Mouse (Mus musculus): ENCODE measurements around the gene Shroom4. TPM values are rescaled to one million over a fixed set of nuclear protein-coding genes. Genes with fewer than 3 reads are reported as not detected.

Gene Shroom4
- polyA plus RNA-seq, 1 experiment = 15.7 TPM

DNA sequence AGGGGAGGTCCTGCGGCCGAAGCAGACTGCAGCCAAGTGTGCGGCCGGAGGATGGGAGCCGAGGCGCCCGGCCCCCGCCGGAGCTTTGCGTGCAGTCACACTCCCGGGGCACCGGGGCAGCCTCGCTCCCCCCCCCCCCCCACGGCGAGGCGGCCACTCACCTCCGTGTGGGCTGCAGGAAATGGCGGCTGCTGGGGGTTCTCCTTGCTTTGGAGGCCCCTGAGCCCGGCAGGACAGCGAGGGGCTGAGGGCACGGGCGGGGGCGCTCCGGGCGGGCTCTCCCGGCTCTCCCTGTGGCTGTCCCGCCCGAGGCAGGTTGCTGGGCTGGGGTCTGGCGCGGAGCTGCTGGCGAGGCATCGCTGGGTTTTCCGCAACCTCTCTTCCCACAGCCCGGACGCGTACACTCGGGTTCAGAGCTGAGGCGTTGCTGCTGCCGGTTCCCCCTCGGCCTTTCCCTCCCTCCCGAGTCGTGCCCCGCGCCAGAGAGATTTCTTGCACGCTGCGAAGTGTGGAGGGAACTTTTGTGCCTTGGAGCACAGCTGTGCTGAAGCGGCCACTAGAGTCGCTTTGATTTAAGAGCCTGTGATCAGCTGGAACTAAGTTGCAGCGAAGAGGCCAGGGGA, 855 bp downstream of the Shroom4 start:
- under 1% methylated on average over 23 of the region's 49 CpGs for WGBS
- H3K27ac ChIP-seq (ENCODE audit: insufficient read depth, low read depth, low read length) = peak overlapping the region; percentile 98

DNA sequence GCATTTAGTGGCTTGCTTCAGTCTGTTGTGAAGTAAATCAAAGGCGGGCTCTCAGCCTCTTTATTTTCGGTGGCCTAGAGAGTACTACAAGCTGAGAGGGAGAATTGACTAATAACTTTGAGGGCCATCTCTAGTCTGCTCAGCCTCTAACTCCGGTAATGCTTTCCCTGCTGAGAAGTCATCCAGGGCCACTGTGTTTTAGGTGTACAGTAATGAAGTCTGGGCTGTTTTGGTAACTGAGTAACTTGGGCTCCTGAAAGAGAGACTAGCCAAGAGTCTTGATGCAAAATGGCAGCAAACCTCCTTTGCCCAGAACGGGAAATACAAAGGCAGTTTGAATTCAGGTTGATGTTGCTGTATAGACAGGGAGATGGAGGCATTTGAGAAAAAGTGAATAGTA, 3.3 kb downstream of the Shroom4 start:
- Histone ChIP-seq H3K4me1 (ENCODE audit: control insufficient read depth, insufficient read depth, low read length) (peaks cover 13% of the 10 kb centered on the region), H3K4me3 (ENCODE audit: insufficient read depth, low read depth, low read length) (peak overlapping the region; percentile 26; the same call in 1 of the 2 replicates), H3K27ac (ENCODE audit: insufficient read depth, low read depth, low read length) (peak overlapping the region; percentile 93), H3K27me3 (replicated peaks; ENCODE audit: control insufficient read depth, insufficient read depth, low read length) (no peaks in the 10 kb centered on the region), H3K36me3 (ENCODE audit: control insufficient read depth, insufficient read depth, low read length) (no peaks in the 10 kb centered on the region; the same call in 1 of the 2 replicates)
- TF ChIP-seq CTCF (conservative IDR thresholded peaks at IDR 0.05; ENCODE audit: insufficient read depth, insufficient read length, low read depth, low read length) (no peak), POLR2A (IDR thresholded peaks at IDR 0.05; ENCODE audit: low read depth, low read length) (no peak)
- 35% methylated on average over 4 of the region's 4 CpGs for WGBS
- peak; percentile 69 for DNase-seq

More for the DNA sequence above, 855 bp downstream of the Shroom4 start:
- TF ChIP-seq POLR2A (IDR thresholded peaks at IDR 0.05; ENCODE audit: low read depth, low read length) (no peak), CTCF (conservative IDR thresholded peaks at IDR 0.05; ENCODE audit: insufficient read depth, insufficient read length, low read depth, low read length) (no peak)
- DNase-seq = peak; percentile 27
- H3K27me3 ChIP-seq (replicated peaks; ENCODE audit: control insufficient read depth, insufficient read depth, low read length) = no peaks in the 10 kb centered on the region
- H3K4me1 ChIP-seq (ENCODE audit: control insufficient read depth, insufficient read depth, low read length) = peaks cover 8% of the 10 kb centered on the region; the same call in 1 of the 2 replicates
- peak overlapping the region; percentile 94 for H3K4me3 ChIP-seq (ENCODE audit: insufficient read depth, low read depth, low read length)
- no peaks in the 10 kb centered on the region for H3K36me3 ChIP-seq (ENCODE audit: control insufficient read depth, insufficient read depth, low read length)

DNA sequence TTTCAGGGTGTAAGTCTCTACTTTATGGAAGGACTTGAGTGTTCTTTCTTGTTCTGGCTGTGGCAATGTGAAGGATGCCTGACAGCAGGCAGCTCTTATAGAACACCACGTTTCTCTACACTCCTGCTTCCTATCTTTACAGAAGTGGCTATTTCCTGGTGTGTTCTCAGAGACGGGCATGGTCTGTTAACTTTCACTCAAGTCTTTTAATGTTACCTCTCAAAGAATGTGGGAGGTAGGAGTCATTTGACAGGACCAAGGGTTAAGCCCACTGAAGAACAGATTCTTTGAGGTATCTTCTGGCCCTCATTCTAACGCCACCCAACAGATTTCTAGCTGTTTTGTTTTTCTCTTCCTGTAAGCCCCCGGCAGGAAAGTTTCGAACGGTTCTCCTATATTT, 9.5 kb downstream of the Shroom4 start:
- peak; percentile 54 for DNase-seq
- no peaks in the 10 kb centered on the region; the same call in 1 of the 2 replicates for H3K36me3 ChIP-seq (ENCODE audit: control insufficient read depth, insufficient read depth, low read length)
- H3K4me1 ChIP-seq (ENCODE audit: control insufficient read depth, insufficient read depth, low read length) = peaks cover 18% of the 10 kb centered on the region
- TF ChIP-seq POLR2A (IDR thresholded peaks at IDR 0.05; ENCODE audit: low read depth, low read length) (no peak), CTCF (conservative IDR thresholded peaks at IDR 0.05; ENCODE audit: insufficient read depth, insufficient read length, low read depth, low read length) (no peak)
- H3K4me3 ChIP-seq (ENCODE audit: insufficient read depth, low read depth, low read length) = no peak overlapping the region
- no peaks in the 10 kb centered on the region for H3K27me3 ChIP-seq (replicated peaks; ENCODE audit: control insufficient read depth, insufficient read depth, low read length)
- peak overlapping the region; percentile 83 for H3K27ac ChIP-seq (ENCODE audit: insufficient read depth, low read depth, low read length)
- WGBS = 8% methylated on average over 6 of the region's 6 CpGs

DNA sequence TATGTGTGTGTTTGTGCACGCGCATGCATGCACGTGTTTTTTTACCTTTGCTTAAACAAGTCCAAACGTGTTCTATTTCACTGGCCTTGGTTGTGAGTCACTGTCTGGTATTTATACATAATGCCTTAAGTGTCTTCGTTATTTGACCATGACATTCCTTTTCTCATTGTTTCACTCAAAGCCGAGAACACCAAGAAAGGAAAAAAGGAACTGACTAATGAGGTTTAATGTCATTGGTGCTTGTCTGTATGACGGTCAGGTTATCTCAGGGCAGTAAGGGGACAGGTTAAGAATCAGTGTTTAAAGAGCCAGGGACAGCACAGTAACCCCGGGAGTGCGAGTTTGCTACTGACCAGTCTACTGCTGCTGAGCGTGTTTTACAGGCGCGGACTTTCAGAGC, 15.8 kb downstream of the Shroom4 start:
- peak overlapping the region; percentile 55 for H3K27ac ChIP-seq (ENCODE audit: insufficient read depth, low read depth, low read length)
- DNase-seq = no peak

DNA sequence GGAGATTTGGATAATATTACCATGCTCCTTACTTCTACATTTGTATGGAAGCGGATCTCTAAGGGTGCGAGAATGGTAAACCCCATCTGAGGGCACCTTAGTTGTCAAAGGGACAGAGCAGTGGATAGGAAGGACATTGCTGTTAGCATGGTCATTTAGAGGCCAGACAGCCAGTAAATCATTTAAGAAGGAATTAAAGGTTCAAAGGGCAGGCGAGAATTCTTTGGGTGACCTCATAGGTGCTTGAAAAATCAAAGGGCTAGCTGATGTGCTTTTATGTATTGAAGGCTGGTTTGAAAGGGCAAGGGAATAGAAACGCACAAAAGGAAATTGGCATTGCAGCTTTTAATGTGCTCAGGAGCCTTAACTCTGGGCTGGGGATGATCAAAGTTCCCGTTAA, 16.3 kb downstream of the Shroom4 start:
- Histone ChIP-seq H3K27me3 (replicated peaks; ENCODE audit: control insufficient read depth, insufficient read depth, low read length) (no peaks in the 10 kb centered on the region), H3K27ac (ENCODE audit: insufficient read depth, low read depth, low read length) (peak overlapping the region; percentile 55; the same call in 1 of the 2 replicates), H3K4me3 (ENCODE audit: insufficient read depth, low read depth, low read length) (no peak overlapping the region), H3K4me1 (ENCODE audit: control insufficient read depth, insufficient read depth, low read length) (peaks cover 7% of the 10 kb centered on the region; the same call in 1 of the 2 replicates), H3K36me3 (ENCODE audit: control insufficient read depth, insufficient read depth, low read length) (no peaks in the 10 kb centered on the region)
- peak; percentile 67 for DNase-seq
- WGBS = 51% methylated on average over 5 of the region's 5 CpGs
- TF ChIP-seq POLR2A (IDR thresholded peaks at IDR 0.05; ENCODE audit: low read depth, low read length) = no peak
- TF ChIP-seq CTCF (conservative IDR thresholded peaks at IDR 0.05; ENCODE audit: insufficient read depth, insufficient read length, low read depth, low read length) = no peak

More for the DNA sequence above, 15.8 kb downstream of the Shroom4 start:
- Histone ChIP-seq H3K36me3 (ENCODE audit: control insufficient read depth, insufficient read depth, low read length) (no peaks in the 10 kb centered on the region), H3K4me3 (ENCODE audit: insufficient read depth, low read depth, low read length) (no peak overlapping the region), H3K27me3 (replicated peaks; ENCODE audit: control insufficient read depth, insufficient read depth, low read length) (no peaks in the 10 kb centered on the region), H3K4me1 (ENCODE audit: control insufficient read depth, insufficient read depth, low read length) (peaks cover 7% of the 10 kb centered on the region; the same call in 1 of the 2 replicates)
- 57% methylated on average over 12 of the region's 12 CpGs for WGBS
- TF ChIP-seq CTCF (conservative IDR thresholded peaks at IDR 0.05; ENCODE audit: insufficient read depth, insufficient read length, low read depth, low read length) (no peak), POLR2A (IDR thresholded peaks at IDR 0.05; ENCODE audit: low read depth, low read length) (no peak)

DNA sequence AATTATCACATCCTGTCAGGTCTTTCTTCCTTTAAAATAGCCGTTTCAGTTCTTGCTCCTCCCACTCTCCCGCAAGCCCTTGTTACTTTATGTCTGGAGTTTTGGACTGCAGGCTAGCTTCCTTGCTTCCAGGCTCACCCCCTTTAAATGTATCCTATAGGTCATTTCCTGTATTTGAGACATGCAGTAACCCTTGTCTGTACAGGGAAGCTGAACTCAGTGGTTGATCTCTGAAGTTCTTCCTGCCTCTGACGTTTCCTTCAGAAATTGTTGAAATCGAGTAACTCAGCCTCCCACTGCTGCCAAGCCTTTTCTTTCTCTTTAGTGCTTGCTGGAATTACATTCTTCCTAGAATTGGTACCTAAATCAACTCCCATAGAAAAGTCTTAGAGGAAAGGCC, 18.5 kb downstream of the Shroom4 start:
- Histone ChIP-seq H3K4me3 (ENCODE audit: insufficient read depth, low read depth, low read length) (no peak overlapping the region), H3K36me3 (ENCODE audit: control insufficient read depth, insufficient read depth, low read length) (no peaks in the 10 kb centered on the region), H3K27me3 (replicated peaks; ENCODE audit: control insufficient read depth, insufficient read depth, low read length) (no peaks in the 10 kb centered on the region), H3K27ac (ENCODE audit: insufficient read depth, low read depth, low read length) (peak overlapping the region; percentile 56), H3K4me1 (ENCODE audit: control insufficient read depth, insufficient read depth, low read length) (peaks cover 7% of the 10 kb centered on the region; the same call in 1 of the 2 replicates)
- DNase-seq = no peak
- 2% methylated on average over 4 of the region's 4 CpGs for WGBS
- TF ChIP-seq CTCF (conservative IDR thresholded peaks at IDR 0.05; ENCODE audit: insufficient read depth, insufficient read length, low read depth, low read length) = no peak

DNA sequence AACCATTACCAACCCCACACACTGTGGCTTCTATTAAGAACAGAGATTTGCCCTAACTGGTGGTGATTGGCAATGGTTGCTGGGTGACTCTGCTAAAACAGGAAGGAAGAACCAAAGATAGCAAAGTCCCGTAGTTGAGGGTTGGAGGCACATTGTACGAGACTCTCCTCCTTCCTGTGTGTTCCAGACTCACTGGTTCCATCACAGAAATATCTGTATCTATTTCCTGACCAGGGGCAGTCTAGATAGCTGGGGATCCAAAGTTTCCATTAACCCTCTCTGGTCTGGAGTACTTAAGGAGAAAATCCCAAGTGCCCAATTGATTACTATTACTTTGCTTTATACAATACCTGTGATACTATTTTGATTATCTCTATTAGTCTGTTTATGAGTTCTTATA, 35.6 kb downstream of the Shroom4 start:
- WGBS = 72% methylated on average over 2 of the region's 2 CpGs
- Histone ChIP-seq H3K36me3 (ENCODE audit: control insufficient read depth, insufficient read depth, low read length) (no peaks in the 10 kb centered on the region), H3K4me1 (ENCODE audit: control insufficient read depth, insufficient read depth, low read length) (no peaks in the 10 kb centered on the region), H3K4me3 (ENCODE audit: insufficient read depth, low read depth, low read length) (no peak overlapping the region), H3K27ac (ENCODE audit: insufficient read depth, low read depth, low read length) (no peak overlapping the region), H3K27me3 (replicated peaks; ENCODE audit: control insufficient read depth, insufficient read depth, low read length) (no peaks in the 10 kb centered on the region)
- DNase-seq = no peak
- no peak for TF ChIP-seq CTCF (conservative IDR thresholded peaks at IDR 0.05; ENCODE audit: insufficient read depth, insufficient read length, low read depth, low read length)

All from kidney, adult 2 months (tissue).